Mouse (Mus musculus) heart, embryonic 11.5 days (tissue): Measurements from ENCODE around the gene Slfn5. TPM values are rescaled to one million over a fixed set of nuclear protein-coding genes. Genes with fewer than 3 reads are reported as not detected.
"Not testable (repeated sequence)": the region's sequence is repeated elsewhere in the genome, so short reads cannot be mapped to it uniquely, and the experiment has no call there.

ENCODE experiments used
- ATAC-seq: fragments of 200-750 bp; cut with Nextera tagmentation; replicated peaks from 2 replicates; pipeline ENCODE4 v1.8.0; 2017; ENCODE audit warnings: moderate library complexity; ENCODE audit not compliant: insufficient number of reproducible peaks, low FRiP score, low TSS enrichment
- H3K27ac ChIP-seq: fragments of 300-500 bp; sonication (generic); 2 replicates; pipeline ENCODE4 v1.5.1; 2014; ENCODE audit warnings: mild to moderate bottlenecking, low read depth, low read length
- H3K27me3 ChIP-seq: fragments of 300-500 bp; sonication (generic); 2 replicates; pipeline ENCODE4 v1.6.1; 2014; ENCODE audit warnings: mild to moderate bottlenecking, low read length, mixed read lengths; ENCODE audit not compliant: control insufficient read depth, insufficient read depth
- H3K36me3 ChIP-seq: fragments of 300-500 bp; sonication (generic); 2 replicates; pipeline ENCODE4 v1.6.1; 2014; ENCODE audit warnings: mild to moderate bottlenecking, low read length, moderate library complexity, mixed read lengths; ENCODE audit not compliant: control insufficient read depth, insufficient read depth
- H3K4me1 ChIP-seq: fragments of 300-500 bp; sonication (generic); 2 replicates; pipeline ENCODE4 v1.6.1; 2014; ENCODE audit warnings: low read length; ENCODE audit not compliant: control insufficient read depth, insufficient read depth
- H3K4me2 ChIP-seq: fragments of 300-500 bp; sonication (generic); 2 replicates; pipeline ENCODE4 v1.6.1; 2014; ENCODE audit warnings: mild to moderate bottlenecking, moderate library complexity
- H3K4me3 ChIP-seq: fragments of 300-500 bp; sonication (generic); 2 replicates; pipeline ENCODE4 v1.5.1; 2014; ENCODE audit warnings: low read depth, low read length
- H3K9ac ChIP-seq: fragments of 300-500 bp; sonication (generic); 2 replicates; pipeline ENCODE4 v1.6.1; 2014; ENCODE audit warnings: mild to moderate bottlenecking, low read depth, low read length, moderate library complexity
- H3K9me3 ChIP-seq: fragments of 300-500 bp; sonication (generic); replicated peaks from 2 replicates; pipeline ENCODE4 v1.6.1; 2016; ENCODE audit warnings: low read length; ENCODE audit not compliant: control insufficient read depth
- WGBS: fragments of 180-500 bp; shearing (Covaris S2); extraction: QIAGEN DNeasy Blood & Tissue Kit; methylation state at CpG from one replicate; pipeline ENCODE4 v1.1.7; 2014; ENCODE audit not compliant: insufficient replicate concordance; 5-methylcytosine and 5-hydroxymethylcytosine counted together
- polyA plus RNA-seq: library from polyadenylated mRNA; unstranded; fragments of >200 nt; fragmentation: Nextera tagmentation; extraction: Ambion mirVana; gene quantifications from 2 replicates; pipeline ENCODE4 v1.2.1, GENCODE M21; 2014

The Slfn5 gene
- polyA plus RNA-seq, 1 experiment from 2014 or later: 1.4 TPM

- Histone ChIP-seq H3K36me3 (peaks cover 2% of the 10 kb centered on the region; the same call in 1 of the 2 replicates), H3K9me3 (no peaks in the 10 kb centered on the region), H3K27me3 (no peaks in the 10 kb centered on the region), H3K4me1 (peaks cover 4% of the 10 kb centered on the region; the same call in 1 of the 2 replicates), H3K27ac (no peak overlapping the region), H3K4me2 (no peak overlapping the region), H3K9ac (no peak overlapping the region), H3K4me3 (no peak overlapping the region)
- no peak for ATAC-seq
- 25% methylated on average over 5 of the region's 5 CpGs for WGBS
These were observed 22.8 kb downstream of the Slfn5 start for GRCm38 (mm10) chr11:82973916-82974315.

- WGBS: 79% methylated on average over 2 of the region's 2 CpGs
- H3K36me3 ChIP-seq: not testable (repeated sequence)
These were observed 31.3 kb downstream of the Slfn5 start for GRCm38 (mm10) chr11:82982409-82982808.

GRCm38 (mm10) chr11:82983193-82983592 lies 32.0 kb downstream of the Slfn5 start:
- peaks cover 6% of the 10 kb centered on the region for H3K36me3 ChIP-seq
- H3K27me3 ChIP-seq: no peaks in the 10 kb centered on the region
- H3K9ac ChIP-seq: no peak overlapping the region
- no peak for ATAC-seq
- 78% methylated on average over 17 of the region's 17 CpGs for WGBS
- no peaks in the 10 kb centered on the region for H3K4me1 ChIP-seq
- no peak overlapping the region for H3K4me3 ChIP-seq
- no peak overlapping the region for H3K27ac ChIP-seq
- no peak overlapping the region for H3K4me2 ChIP-seq
- H3K9me3 ChIP-seq: 0 out of 2 replicates have a peak, but pooled peaks cover 3% of the 10 kb centered on the region

More at GRCm38 (mm10) chr11:82982409-82982808, 31.3 kb downstream of the Slfn5 start:
- H3K27me3 ChIP-seq, H3K4me1 ChIP-seq, H3K27ac ChIP-seq, ATAC-seq, H3K4me3 ChIP-seq, H3K9me3 ChIP-seq, H3K4me2 ChIP-seq, H3K9ac ChIP-seq: not testable (repeated sequence)

GRCm38 (mm10) chr11:82987621-82988020 lies 36.5 kb downstream of the Slfn5 start:
- Histone ChIP-seq H3K4me2 (no peak overlapping the region), H3K9me3 (0 out of 2 replicates have a peak, but pooled peaks cover 3% of the 10 kb centered on the region), H3K36me3 (peaks cover 4% of the 10 kb centered on the region; the same call in 1 of the 2 replicates), H3K27ac (no peak overlapping the region), H3K4me3 (no peak overlapping the region), H3K4me1 (0 out of 2 replicates have a peak, but pooled peaks cover 2% of the 10 kb centered on the region), H3K9ac (no peak overlapping the region), H3K27me3 (no peaks in the 10 kb centered on the region)
- 78% methylated on average over 6 of the region's 6 CpGs for WGBS
- ATAC-seq: no peak

GRCm38 (mm10) chr11:82989357-82989756 lies 38.2 kb downstream of the Slfn5 start:
- Histone ChIP-seq H3K4me2 (peak overlapping the region; percentile 71), H3K36me3 (peaks cover 4% of the 10 kb centered on the region; the same call in 1 of the 2 replicates), H3K4me1 (0 out of 2 replicates have a peak, but pooled peaks cover 2% of the 10 kb centered on the region), H3K27ac (no peak overlapping the region), H3K9ac (no peak overlapping the region), H3K9me3 (0 out of 2 replicates have a peak, but pooled peaks cover 3% of the 10 kb centered on the region), H3K4me3 (0 out of 2 replicates have a peak overlapping the region, but pooled peaks have one; percentile 9), H3K27me3 (no peaks in the 10 kb centered on the region)
- no peak for ATAC-seq
- 28% methylated on average over 12 of the region's 12 CpGs for WGBS

- not testable (repeated sequence) for H3K27me3 ChIP-seq, H3K4me1 ChIP-seq, H3K36me3 ChIP-seq, H3K9me3 ChIP-seq
- Histone ChIP-seq H3K27ac (peak overlapping the region; percentile 55; the same call in 1 of the 2 replicates), H3K4me2 (peak overlapping the region; percentile 71), H3K9ac (peak overlapping the region; percentile 72), H3K4me3 (peak overlapping the region; percentile 52)
- ATAC-seq: peak; percentile 55; the same call in 1 of the 2 replicates
- 3% methylated on average over 19 of the region's 19 CpGs for WGBS
These were observed 39.6 kb downstream of the Slfn5 start for GRCm38 (mm10) chr11:82990612-82991385.

- no peaks in the 10 kb centered on the region for H3K9me3 ChIP-seq
These were observed 40.5 kb downstream of the Slfn5 start, which contains the start of gene Slfn9 for GRCm38 (mm10) chr11:82991469-82992166. Gene Slfn9 (minus strand): TSS chr11:82991830.

GRCm38 (mm10) chr11:83013356-83013755 lies 62.2 kb downstream of the Slfn5 start:
- WGBS: 84% methylated on average over 1 of the region's 1 CpGs
- no peak overlapping the region for H3K27ac ChIP-seq
- no peak overlapping the region for H3K9ac ChIP-seq
- no peaks in the 10 kb centered on the region for H3K9me3 ChIP-seq
- no peak for ATAC-seq
- H3K4me3 ChIP-seq: no peak overlapping the region
- H3K4me1 ChIP-seq: no peaks in the 10 kb centered on the region
- no peak overlapping the region for H3K4me2 ChIP-seq
- no peaks in the 10 kb centered on the region for H3K36me3 ChIP-seq
- H3K27me3 ChIP-seq: no peaks in the 10 kb centered on the region

More at GRCm38 (mm10) chr11:82991469-82992166, 40.5 kb downstream of the Slfn5 start, which contains the start of gene Slfn9:
- 4% methylated on average over 14 of the region's 14 CpGs for WGBS
- no peaks in the 10 kb centered on the region for H3K27me3 ChIP-seq
- no peaks in the 10 kb centered on the region for H3K36me3 ChIP-seq
- peak within 1 kb of the TSS; percentile 55; the same call in 1 of the 2 replicates for H3K27ac ChIP-seq
- ATAC-seq: no peak
- peak within 1 kb of the TSS; percentile 72 for H3K9ac ChIP-seq
- peak within 1 kb of the TSS; percentile 71 for H3K4me2 ChIP-seq
- peak within 1 kb of the TSS; percentile 52 for H3K4me3 ChIP-seq
- 0 out of 2 replicates have a peak, but pooled peaks cover 2% of the 10 kb centered on the region for H3K4me1 ChIP-seq
